Mouse (Mus musculus) small intestine, adult 2 months (tissue): ENCODE measurements around the gene Usp21.

Source experiments
- CTCF ChIP-seq: fragments of 200-500 bp; IDR thresholded peaks from 2 replicates; pipeline ENCODE4 v1.5.1; 2012; ENCODE audit warnings: low read depth, mild to moderate bottlenecking, control low read depth, inconsistent platforms, low read length, moderate library complexity, mixed read lengths; ENCODE audit not compliant: insufficient replicate concordance, insufficient read length; ENCODE audit errors: extremely low read depth
- POLR2A ChIP-seq: fragments of 200-500 bp; IDR thresholded peaks from 2 replicates; pipeline ENCODE4 v1.6.1; 2012; ENCODE audit warnings: low read depth, mild to moderate bottlenecking, control low read depth, inconsistent platforms, low read length, moderate library complexity

- TF ChIP-seq CTCF = no peak
- TF ChIP-seq POLR2A = no peak
These were observed 36.9 kb downstream of the Usp21 start, which contains the start of gene Ndufs2 for GRCm38 (mm10) chr1:171250680-171251593.
